Mouse (Mus musculus) bone marrow macrophage, adult 2 months (primary cell): Measurements from ENCODE around the gene Cluap1.

ENCODE experiments used
- CTCF ChIP-seq: IDR thresholded peaks from 2 replicates; pipeline ENCODE4 v1.5.1; 2012; ENCODE audit warnings: low read depth, mild to moderate bottlenecking, low read length, moderate library complexity
- POLR2A ChIP-seq: IDR thresholded peaks from 2 replicates; pipeline ENCODE4 v1.6.1; 2012; ENCODE audit warnings: mild to moderate bottlenecking, low read depth, low read length, borderline replicate concordance

DNA sequence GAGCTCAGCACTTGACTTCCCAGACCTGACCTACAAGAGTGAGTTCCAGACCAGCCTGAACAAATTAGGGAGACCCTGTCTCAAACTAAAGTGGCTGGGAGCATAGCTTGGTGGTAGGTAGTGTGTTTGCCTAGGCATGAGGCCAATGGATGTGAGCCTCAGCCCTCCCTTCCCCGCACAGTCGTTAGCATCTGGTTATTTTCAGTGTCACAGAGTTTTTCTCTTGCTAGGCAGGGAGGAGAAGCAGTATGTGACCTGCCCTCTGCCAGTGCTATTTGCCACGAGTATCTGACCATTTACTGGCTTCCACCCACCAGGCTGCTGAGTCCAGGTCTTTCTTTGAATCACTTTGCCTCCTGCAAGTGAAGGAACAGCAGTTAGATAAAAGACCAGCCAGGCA, 14.9 kb upstream of the Cluap1 start:
- TF ChIP-seq CTCF (no peak), POLR2A (no peak)
